Mouse (Mus musculus) small intestine, adult 2 months (tissue): ENCODE data around the gene Cks2. TPM values are rescaled to one million over a fixed set of nuclear protein-coding genes. Genes with fewer than 3 reads are reported as not detected.
A peak's percentile ranks its signal among the peaks of the same experiment; 100 is the strongest.

Source experiments
- H3K27ac ChIP-seq: fragments of 200-500 bp; 2 replicates; pipeline ENCODE4 v1.5.1; 2012; ENCODE audit warnings: low read depth, low read length, control low read depth, inconsistent platforms; ENCODE audit not compliant: insufficient read depth
- H3K27me3 ChIP-seq: fragments of 200-500 bp; 2 replicates; pipeline ENCODE4 v1.6.1; 2012; ENCODE audit warnings: mild to moderate bottlenecking, moderate library complexity, low read length, inconsistent platforms; ENCODE audit not compliant: control insufficient read depth, insufficient read depth
- H3K36me3 ChIP-seq: fragments of 200-500 bp; 2 replicates; pipeline ENCODE4 v1.6.1; 2012; ENCODE audit warnings: mild to moderate bottlenecking, low read length, control low read depth, inconsistent platforms; ENCODE audit not compliant: control insufficient read depth, insufficient read depth
- H3K4me1 ChIP-seq: fragments of 200-500 bp; 2 replicates; pipeline ENCODE4 v1.6.1; 2012; ENCODE audit warnings: low read length, inconsistent platforms, mixed read lengths; ENCODE audit not compliant: control insufficient read depth, insufficient read depth, insufficient read length
- H3K4me3 ChIP-seq: fragments of 200-500 bp; 2 replicates; pipeline ENCODE4 v1.5.1; 2012; ENCODE audit warnings: low read depth, mild to moderate bottlenecking, control low read depth, inconsistent platforms, low read length, moderate library complexity
- CTCF ChIP-seq: fragments of 200-500 bp; IDR thresholded peaks from 2 replicates; pipeline ENCODE4 v1.5.1; 2012; ENCODE audit warnings: low read depth, mild to moderate bottlenecking, control low read depth, inconsistent platforms, low read length, moderate library complexity, mixed read lengths; ENCODE audit not compliant: insufficient replicate concordance, insufficient read length; ENCODE audit errors: extremely low read depth
- POLR2A ChIP-seq: fragments of 200-500 bp; IDR thresholded peaks from 2 replicates; pipeline ENCODE4 v1.6.1; 2012; ENCODE audit warnings: low read depth, mild to moderate bottlenecking, control low read depth, inconsistent platforms, low read length, moderate library complexity
- WGBS: fragments of 180-500 bp; shearing (Covaris S2); methylation state at CpG from one replicate; pipeline ENCODE4 v1.1.7; 2018; 5-methylcytosine and 5-hydroxymethylcytosine counted together
- polyA plus RNA-seq: library from polyadenylated mRNA; depleted of rRNA; stranded (reverse); fragments of >200 nt; gene quantifications from 2 replicates; pipeline ENCODE4 v1.2.3, GENCODE M21; 2012; rRNA removed

Cks2 gene
- polyA plus RNA-seq: 24.2 and 32.5 TPM in 2 replicates

- H3K4me3 ChIP-seq: peak within 1 kb of the TSS; percentile 73
- no peaks in the 10 kb centered on the region for H3K36me3 ChIP-seq
- H3K27me3 ChIP-seq: no peaks in the 10 kb centered on the region
- H3K27ac ChIP-seq: peak within 1 kb of the TSS; percentile 81
- WGBS: 1% methylated on average over 83 of the region's 83 CpGs
- no peak for TF ChIP-seq POLR2A
- no peak for TF ChIP-seq CTCF
- H3K4me1 ChIP-seq: no peaks in the 10 kb centered on the region
Observed at GRCm38 (mm10) chr13:51644829-51645789, at the start of gene Cks2. Gene Cks2, plus strand, starts transcription at chr13:51645232.

DNA sequence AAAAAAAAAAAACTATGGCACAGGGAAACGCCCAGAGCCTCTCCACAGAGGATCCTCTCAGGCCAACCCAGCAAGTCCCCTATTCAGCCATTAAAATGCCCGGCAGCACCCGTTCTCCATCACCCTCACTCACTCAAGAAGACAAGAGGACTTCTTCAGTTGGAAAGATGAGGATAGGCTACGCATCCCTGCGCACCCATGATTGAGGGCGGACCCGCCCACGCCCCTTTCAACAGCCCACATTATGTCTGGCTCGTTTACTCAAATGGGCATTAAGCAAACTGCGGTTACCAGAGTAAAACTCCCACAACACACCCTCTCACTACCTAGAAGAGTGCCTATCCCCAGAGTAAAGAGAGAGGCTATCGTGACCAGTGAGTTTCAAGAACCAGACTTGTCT is 49.6 kb upstream of the Cks2 start:
- no peaks in the 10 kb centered on the region for H3K36me3 ChIP-seq
- no peak overlapping the region for H3K27ac ChIP-seq
- TF ChIP-seq POLR2A (no peak), CTCF (no peak)
- H3K27me3 ChIP-seq: peaks cover 9% of the 10 kb centered on the region
- H3K4me3 ChIP-seq: no peak overlapping the region
- 45% methylated on average over 11 of the region's 11 CpGs for WGBS
- H3K4me1 ChIP-seq: no peaks in the 10 kb centered on the region; the same call in 1 of the 2 replicates

GRCm38 (mm10) chr13:51598063-51598462 is 47.0 kb upstream of the Cks2 start:
- TF ChIP-seq POLR2A (no peak), CTCF (no peak)
- H3K36me3 ChIP-seq: no peaks in the 10 kb centered on the region

GRCm38 (mm10) chr13:51600169-51600568 is 44.9 kb upstream of the Cks2 start:
- TF ChIP-seq CTCF (no peak), POLR2A (no peak)
- 74% methylated on average over 8 of the region's 8 CpGs for WGBS
- Histone ChIP-seq H3K27me3 (0 out of 2 replicates have a peak, but pooled peaks cover 2% of the 10 kb centered on the region), H3K36me3 (no peaks in the 10 kb centered on the region), H3K27ac (no peak overlapping the region), H3K4me1 (peaks cover 9% of the 10 kb centered on the region; the same call in 1 of the 2 replicates), H3K4me3 (no peak overlapping the region)

More at GRCm38 (mm10) chr13:51598063-51598462, 47.0 kb upstream of the Cks2 start:
- Histone ChIP-seq H3K27me3 (peaks cover 9% of the 10 kb centered on the region; the same call in 1 of the 2 replicates), H3K27ac (no peak overlapping the region), H3K4me1 (peaks cover 3% of the 10 kb centered on the region; the same call in 1 of the 2 replicates), H3K4me3 (no peak overlapping the region)
- 53% methylated on average over 2 of the region's 2 CpGs for WGBS

DNA sequence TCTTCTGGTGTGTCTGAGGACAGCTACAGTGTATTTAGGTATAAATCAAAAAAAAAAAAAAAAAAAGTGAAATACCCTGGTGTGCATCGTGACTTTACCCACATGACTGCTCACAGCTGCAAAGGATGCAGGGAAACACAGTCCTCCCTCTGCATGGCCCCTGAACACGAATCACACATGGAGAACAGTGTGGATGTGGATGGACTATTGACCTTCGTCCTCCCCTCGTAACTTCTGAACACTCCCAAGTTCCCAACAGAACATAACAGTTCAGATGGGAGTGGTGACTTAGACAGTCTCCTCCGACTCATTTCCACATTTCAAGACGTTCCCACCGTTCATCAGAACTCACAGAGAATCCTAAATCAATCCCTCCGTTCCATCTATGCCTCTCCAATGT is 42.3 kb upstream of the Cks2 start:
- WGBS: 31% methylated on average over 8 of the region's 8 CpGs
- Histone ChIP-seq H3K27ac (no peak overlapping the region), H3K36me3 (no peaks in the 10 kb centered on the region), H3K4me3 (no peak overlapping the region), H3K27me3 (no peaks in the 10 kb centered on the region), H3K4me1 (peaks cover 9% of the 10 kb centered on the region; the same call in 1 of the 2 replicates)
- no peak for TF ChIP-seq POLR2A
- TF ChIP-seq CTCF: no peak

- H3K4me1 ChIP-seq: peaks cover 9% of the 10 kb centered on the region; the same call in 1 of the 2 replicates
- H3K36me3 ChIP-seq: no peaks in the 10 kb centered on the region
- H3K27ac ChIP-seq: no peak overlapping the region
- no peak for TF ChIP-seq CTCF
- no peak for TF ChIP-seq POLR2A
- no peak overlapping the region for H3K4me3 ChIP-seq
- 25% methylated on average over 16 of the region's 16 CpGs for WGBS
- H3K27me3 ChIP-seq: no peaks in the 10 kb centered on the region
Observed at GRCm38 (mm10) chr13:51603221-51603893, 41.7 kb upstream of the Cks2 start.

GRCm38 (mm10) chr13:51603894-51604244 is 41.2 kb upstream of the Cks2 start:
- Histone ChIP-seq H3K27me3 (no peaks in the 10 kb centered on the region), H3K4me3 (no peak overlapping the region), H3K36me3 (no peaks in the 10 kb centered on the region), H3K27ac (no peak overlapping the region), H3K4me1 (peaks cover 9% of the 10 kb centered on the region; the same call in 1 of the 2 replicates)
- 55% methylated on average over 4 of the region's 4 CpGs for WGBS
- no peak for TF ChIP-seq POLR2A
- TF ChIP-seq CTCF: no peak
